Mouse (Mus musculus) spleen, postnatal 36 days (tissue): ENCODE results near the gene Pde10a.
A peak's percentile ranks its signal among the peaks of the same experiment; 100 is the strongest.

ENCODE experiments used
- DNase-seq, 2 experiments: peaks; one replicate each; pipeline ENCODE4 v3.0.0; 2022; ENCODE audit warnings: low spot score in 2 of 2, mixed read lengths in 1 of 2

Gene Pde10a

GRCm38 (mm10) chr17:8961644-8962043 lies 436.5 kb downstream of the Pde10a start:
- no peak for DNase-seq

- DNase-seq, result no peak
These were observed 440.0 kb downstream of the Pde10a start for GRCm38 (mm10) chr17:8965177-8965576.

GRCm38 (mm10) chr17:8972152-8972854 lies 447.1 kb downstream of the Pde10a start:
- no peak for DNase-seq

GRCm38 (mm10) chr17:8973331-8973730 lies 448.2 kb downstream of the Pde10a start:
- DNase-seq, result no peak

- DNase-seq, result no peak
These were observed 449.3 kb downstream of the Pde10a start for GRCm38 (mm10) chr17:8974423-8974822.

- DNase-seq, result no peak
These were observed 449.7 kb downstream of the Pde10a start for GRCm38 (mm10) chr17:8974823-8975397.

GRCm38 (mm10) chr17:8976745-8977144 lies 451.6 kb downstream of the Pde10a start:
- DNase-seq, result no peak

GRCm38 (mm10) chr17:8977271-8977670 lies 452.1 kb downstream of the Pde10a start:
- DNase-seq, result no peak

GRCm38 (mm10) chr17:8983576-8983975 lies 458.4 kb downstream of the Pde10a start:
- no peak for DNase-seq

- DNase-seq, result no peak
These were observed 460.5 kb downstream of the Pde10a start for GRCm38 (mm10) chr17:8985714-8986113.

- no peak for DNase-seq
These were observed 461.4 kb downstream of the Pde10a start for GRCm38 (mm10) chr17:8986551-8986950.

GRCm38 (mm10) chr17:8987369-8987768 lies 462.2 kb downstream of the Pde10a start:
- DNase-seq, result no peak

GRCm38 (mm10) chr17:8988119-8988807 lies 463.1 kb downstream of the Pde10a start, which contains the start of gene 1700010I14Rik:
Gene 1700010I14Rik, plus strand, starts transcription at chr17:8988333.
- DNase-seq, result peak; percentile 79 to 83

- DNase-seq, result peak; percentile 5 to 23
These were observed 466.0 kb downstream of the Pde10a start for GRCm38 (mm10) chr17:8991160-8991559.

- no peak for DNase-seq
These were observed 470.2 kb downstream of the Pde10a start for GRCm38 (mm10) chr17:8995344-8995743.

- DNase-seq, result no peak
These were observed 477.3 kb downstream of the Pde10a start for GRCm38 (mm10) chr17:9002438-9002837.

- no peak for DNase-seq
These were observed 479.3 kb downstream of the Pde10a start for GRCm38 (mm10) chr17:9004516-9004915.

GRCm38 (mm10) chr17:9023198-9023942 lies 498.2 kb downstream of the Pde10a start:
- DNase-seq, result no peak

GRCm38 (mm10) chr17:9030181-9030580 lies 505.0 kb downstream of the Pde10a start:
- no peak for DNase-seq

- DNase-seq, result peak; percentile 32 to 39
These were observed 506.3 kb downstream of the Pde10a start for GRCm38 (mm10) chr17:9031241-9032141.
